Mouse (Mus musculus): ENCODE results near the gene Olfr1025-ps1. TPM values are rescaled to one million over a fixed set of nuclear protein-coding genes. Genes with fewer than 3 reads are reported as not detected.

Olfr1025-ps1 gene
- total RNA-seq (2012; rRNA removed) (not detected in 2 replicates), total RNA-seq (2014; rRNA removed) (not detected in 2 replicates), polyA plus RNA-seq (2012; ENCODE audit: insufficient read length, low read depth) (not detected in 2 replicates)

DNA sequence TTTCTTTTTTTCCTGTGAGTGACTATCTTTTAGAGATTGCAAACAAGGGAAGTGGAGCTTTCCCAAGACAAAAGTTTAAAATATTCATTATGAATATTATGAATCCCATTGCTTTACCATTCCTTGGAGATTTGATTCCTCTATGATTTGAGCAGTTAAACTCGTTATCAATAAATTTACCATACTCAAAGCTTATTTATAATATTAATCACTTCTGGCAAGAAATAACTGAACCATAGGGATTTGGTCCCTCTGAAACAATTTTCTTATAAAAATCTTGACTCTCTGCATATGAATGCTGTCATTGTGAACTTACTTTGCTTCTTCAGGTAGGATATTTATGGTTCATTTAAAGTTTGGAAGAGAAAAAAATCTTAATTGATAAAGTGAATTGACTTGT is at the start of gene Olfr1025-ps1:
Gene Olfr1025-ps1 (plus strand): TSS at position 301 of the 400 bp plus-strand sequence.
- no peak within 1 kb of the TSS for H3K27ac ChIP-seq (ENCODE audit: insufficient read depth, low read depth)
- DNase-seq (ENCODE audit: extremely low read depth): no peak
- no peaks in the 10 kb centered on the region for H3K4me1 ChIP-seq (ENCODE audit: control insufficient read depth in 1 of 2, insufficient read depth in 2 of 2)
- dilution Hi-C loops (cut with MboI; ENCODE audit: extremely low pct_ligation_motif_present, extremely low pct_unique_long_range_greater_than_20kb, low sequenced_read_pairs): no loop called here
- H3K79me2 ChIP-seq (replicated peaks; ENCODE audit: control insufficient read depth, extremely low read depth, insufficient read depth, poor library complexity, severe bottlenecking): no peaks in the 10 kb centered on the region
- H3K36me3 ChIP-seq (replicated peaks in 1 of 2; ENCODE audit: control insufficient read depth in 1 of 2, insufficient read depth in 1 of 2, low read length in 1 of 2): no peaks in the 10 kb centered on the region
- in situ Hi-C loops (cut with MboI; ENCODE audit: low pct_ligation_motif_present, low pct_unique_long_range_greater_than_20kb, low sequenced_read_pairs): no loop called here
- peaks cover 7% of the 10 kb centered on the region for H3K9me3 ChIP-seq (replicated peaks; ENCODE audit: low read length)
- H3K4me3 ChIP-seq (replicated peaks in 1 of 3; ENCODE audit: low read depth in 2 of 3, low read length in 2 of 3, poor library complexity in 1 of 3): no peak within 1 kb of the TSS
- no peaks in the 10 kb centered on the region for H3K27me3 ChIP-seq (replicated peaks)
- TF ChIP-seq POLR2AphosphoS2 (IDR thresholded peaks at IDR 0.05; ENCODE audit: low read depth, low read length) (no peak), IRF4 (IDR thresholded peaks at IDR 0.05; ENCODE audit: low read depth, low read length) (no peak), NRF1 (IDR thresholded peaks at IDR 0.05; ENCODE audit: low read depth, low read length) (no peak), E2F4 (IDR thresholded peaks at IDR 0.05; ENCODE audit: insufficient replicate concordance, low read depth, low read length) (no peak), HCFC1 (IDR thresholded peaks at IDR 0.05; ENCODE audit: low read depth, low read length) (no peak), ELF1 (IDR thresholded peaks at IDR 0.05; ENCODE audit: low read depth, low read length) (no peak), UBTF (IDR thresholded peaks at IDR 0.05; ENCODE audit: low read depth, low read length) (no peak), CHD1 (IDR thresholded peaks at IDR 0.05; ENCODE audit: low read depth, low read length) (no peak), BHLHE40 (IDR thresholded peaks at IDR 0.05; ENCODE audit: low read depth, low read length) (no peak), ZMIZ1 (IDR thresholded peaks at IDR 0.05; ENCODE audit: low read depth, low read length) (no peak), JUND (conservative IDR thresholded peaks at IDR 0.05; ENCODE audit: low read depth, low read length) (no peak), MYC (IDR thresholded peaks at IDR 0.05; ENCODE audit: low read depth, low read length) (no peak), USF2 (conservative IDR thresholded peaks at IDR 0.05; ENCODE audit: low read depth, low read length) (no peak), MAFK (IDR thresholded peaks at IDR 0.05; ENCODE audit: insufficient replicate concordance, low read length) (no peak), ZC3H11A (IDR thresholded peaks at IDR 0.05; ENCODE audit: low read depth, low read length) (no peak), SIN3A (IDR thresholded peaks at IDR 0.05; ENCODE audit: low read length) (no peak), JUN (IDR thresholded peaks at IDR 0.05; ENCODE audit: insufficient read depth, low read depth, low read length) (no peak), ZNF384 (IDR thresholded peaks at IDR 0.05; ENCODE audit: low read depth, low read length) (no peak), EP300 (IDR thresholded peaks at IDR 0.05; ENCODE audit: low read length) (no peak), RCOR1 (conservative IDR thresholded peaks at IDR 0.05; ENCODE audit: low read depth, low read length) (no peak)
- no peak within 1 kb of the TSS for H3K4me2 ChIP-seq (ENCODE audit: insufficient read depth, low read depth, poor library complexity, severe bottlenecking)
- no peak within 1 kb of the TSS for H3K9ac ChIP-seq (ENCODE audit: insufficient read depth, low read depth)

- DNase-seq (ENCODE audit: extremely low read depth): no peak
- Histone ChIP-seq H3K9ac (ENCODE audit: insufficient read depth, low read depth) (no peak within 1 kb of the TSS), H3K4me2 (ENCODE audit: insufficient read depth, low read depth, poor library complexity, severe bottlenecking) (no peak within 1 kb of the TSS), H3K4me3 (replicated peaks in 1 of 3; ENCODE audit: low read depth in 2 of 3, low read length in 2 of 3, poor library complexity in 1 of 3) (no peak within 1 kb of the TSS), H3K27me3 (replicated peaks) (no peaks in the 10 kb centered on the region), H3K9me3 (replicated peaks; ENCODE audit: low read length) (peaks cover 10% of the 10 kb centered on the region), H3K36me3 (replicated peaks in 1 of 2; ENCODE audit: control insufficient read depth in 1 of 2, insufficient read depth in 1 of 2, low read length in 1 of 2) (no peaks in the 10 kb centered on the region), H3K79me2 (replicated peaks; ENCODE audit: control insufficient read depth, extremely low read depth, insufficient read depth, poor library complexity, severe bottlenecking) (no peaks in the 10 kb centered on the region), H3K27ac (ENCODE audit: insufficient read depth, low read depth) (no peak within 1 kb of the TSS), H3K4me1 (ENCODE audit: control insufficient read depth in 1 of 2, insufficient read depth in 2 of 2) (no peaks in the 10 kb centered on the region)
- in situ Hi-C loops (cut with MboI; ENCODE audit: low pct_ligation_motif_present, low pct_unique_long_range_greater_than_20kb, low sequenced_read_pairs) (no loop called here), dilution Hi-C loops (cut with MboI; ENCODE audit: extremely low pct_ligation_motif_present, extremely low pct_unique_long_range_greater_than_20kb, low sequenced_read_pairs) (no loop called here)
- no peak for TF ChIP-seq MEF2A (IDR thresholded peaks at IDR 0.05; ENCODE audit: borderline replicate concordance, low read depth, low read length)
Observed at GRCm38 (mm10) chr2:85868294-85868693, 46.7 kb upstream of the Olfr1025-ps1 start, which contains the start of gene Olfr1022. Gene Olfr1022 (plus strand): TSS chr2:85868594.
